Mouse (Mus musculus) T-helper 1 cell (primary cell): ENCODE measurements around the gene Xrcc5.

Source experiments
- in situ Hi-C: fragments of 300-600 bp; cut with MboI, MseI; formaldehyde crosslinking; loops from one replicate; pipeline ENCODE4 v1.15.1; 2025; ENCODE audit warnings: high pct_unique_total_duplicates

Gene Xrcc5

GRCm38 (mm10) chr1:72380544-72380943 lies 73.3 kb downstream of the Xrcc5 start:
- in situ Hi-C loops, result no loop called here

GRCm38 (mm10) chr1:72383056-72383455 lies 75.8 kb downstream of the Xrcc5 start:
- in situ Hi-C loops, result no loop called here

DNA sequence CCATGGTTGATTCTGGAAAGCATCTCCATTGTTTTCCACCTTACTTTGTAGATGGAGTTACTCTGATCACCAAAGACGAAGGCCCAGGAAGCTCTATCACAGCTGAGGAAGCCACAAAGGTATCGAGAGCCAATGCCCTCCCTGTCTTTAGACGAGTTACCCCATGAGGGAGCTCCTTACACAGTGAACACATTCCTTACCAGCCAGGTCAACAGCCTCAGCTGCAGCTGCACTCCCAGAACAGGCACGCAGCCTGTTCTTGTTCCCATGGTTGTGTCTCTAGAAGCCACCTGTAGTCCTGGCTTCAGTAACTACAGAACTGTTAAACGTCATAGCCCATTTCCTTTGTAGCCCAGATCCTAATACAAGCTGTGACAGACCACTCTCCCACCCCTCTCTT lies 76.4 kb downstream of the Xrcc5 start:
- in situ Hi-C loops, result no loop called here

- in situ Hi-C loops, result no loop called here
Observed at GRCm38 (mm10) chr1:72390420-72390819, 83.2 kb downstream of the Xrcc5 start.

DNA sequence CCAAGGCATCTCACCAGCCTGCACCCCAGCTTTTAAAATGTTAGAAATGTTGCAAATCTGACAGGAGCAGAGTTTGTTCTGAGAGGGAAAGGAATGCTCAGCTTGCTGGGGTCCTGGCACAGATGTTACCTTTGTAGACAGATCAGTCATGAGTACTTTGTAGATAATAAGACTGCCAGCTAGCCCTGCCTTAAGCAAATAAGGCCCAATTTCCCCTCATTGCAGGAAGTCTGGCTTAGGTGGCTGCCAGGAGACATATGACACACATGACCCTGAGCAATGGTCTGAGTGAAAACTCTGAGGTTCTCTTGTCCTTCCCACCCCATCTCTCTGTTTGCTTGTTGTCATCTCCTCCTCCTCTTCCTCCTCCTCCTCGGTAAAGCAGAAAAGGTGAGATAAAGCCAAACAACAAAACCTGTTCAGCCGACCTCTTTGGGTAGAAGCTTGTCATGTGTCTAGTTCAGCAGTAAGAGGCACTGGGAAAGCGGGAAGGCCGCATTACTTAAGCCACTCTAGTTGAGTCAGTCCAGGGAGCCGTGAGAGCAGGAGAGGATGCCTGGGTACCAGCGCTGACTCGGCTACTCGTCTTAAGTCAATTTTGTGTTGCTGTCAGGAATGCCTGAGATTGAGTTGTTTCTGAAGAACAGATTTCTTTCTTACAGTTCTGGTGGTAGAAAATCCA lies 92.6 kb downstream of the Xrcc5 start:
- in situ Hi-C loops, result no loop called here

DNA sequence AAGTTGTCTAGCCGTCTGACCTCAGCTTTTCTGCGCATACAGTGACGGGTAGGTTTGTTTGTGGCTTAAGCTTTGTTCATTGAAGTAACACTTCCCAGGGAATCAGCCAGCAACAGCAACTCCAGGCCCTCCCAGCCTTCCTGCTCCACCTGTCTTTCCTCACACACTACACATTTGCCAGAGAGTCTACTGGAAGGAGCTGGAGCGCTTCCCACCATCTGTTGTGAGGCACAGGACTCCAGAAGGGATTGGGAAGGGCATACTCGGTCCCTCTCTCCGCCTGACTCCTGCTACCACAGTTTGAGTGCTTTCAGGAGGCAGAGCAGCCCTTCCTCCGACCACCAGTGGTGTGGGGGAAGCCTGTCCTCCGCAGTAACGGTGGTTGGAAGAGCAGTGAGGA lies 93.4 kb downstream of the Xrcc5 start:
- in situ Hi-C loops, result no loop called here

DNA sequence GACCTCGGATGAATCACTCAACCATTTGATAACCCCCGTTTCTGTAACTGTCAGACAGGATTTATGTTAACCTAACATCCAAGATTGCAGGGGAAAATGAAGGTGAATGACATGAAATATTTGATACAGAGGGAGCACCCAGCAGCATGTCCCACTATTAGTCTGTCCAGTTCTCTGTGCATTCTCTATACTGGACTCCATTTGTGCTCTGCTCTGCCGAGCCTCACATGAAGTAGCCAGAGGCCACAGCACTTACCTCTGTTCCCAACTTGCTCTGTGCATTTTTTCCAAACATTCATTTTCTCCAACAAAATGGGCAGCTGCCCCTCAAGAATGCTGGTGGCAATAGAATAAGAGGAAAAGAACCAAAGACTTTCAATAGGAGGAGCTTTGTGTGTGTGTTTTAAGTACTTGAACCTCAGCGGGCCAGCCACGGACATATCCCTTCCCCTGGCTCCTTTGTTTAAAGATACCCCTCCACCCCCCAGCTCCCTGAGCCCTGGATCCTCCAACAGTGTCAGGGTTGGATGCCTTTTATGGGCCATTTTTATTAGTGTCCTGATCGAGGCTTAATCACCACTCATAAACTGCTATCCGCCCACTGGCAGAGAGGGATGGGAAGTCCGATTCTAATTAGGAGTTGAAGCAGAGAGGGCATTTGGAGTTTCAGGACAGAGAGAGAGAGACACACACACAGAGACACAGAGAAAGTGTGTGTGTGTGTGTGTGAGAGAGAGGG lies 94.3 kb downstream of the Xrcc5 start:
- in situ Hi-C loops, result no loop called here

DNA sequence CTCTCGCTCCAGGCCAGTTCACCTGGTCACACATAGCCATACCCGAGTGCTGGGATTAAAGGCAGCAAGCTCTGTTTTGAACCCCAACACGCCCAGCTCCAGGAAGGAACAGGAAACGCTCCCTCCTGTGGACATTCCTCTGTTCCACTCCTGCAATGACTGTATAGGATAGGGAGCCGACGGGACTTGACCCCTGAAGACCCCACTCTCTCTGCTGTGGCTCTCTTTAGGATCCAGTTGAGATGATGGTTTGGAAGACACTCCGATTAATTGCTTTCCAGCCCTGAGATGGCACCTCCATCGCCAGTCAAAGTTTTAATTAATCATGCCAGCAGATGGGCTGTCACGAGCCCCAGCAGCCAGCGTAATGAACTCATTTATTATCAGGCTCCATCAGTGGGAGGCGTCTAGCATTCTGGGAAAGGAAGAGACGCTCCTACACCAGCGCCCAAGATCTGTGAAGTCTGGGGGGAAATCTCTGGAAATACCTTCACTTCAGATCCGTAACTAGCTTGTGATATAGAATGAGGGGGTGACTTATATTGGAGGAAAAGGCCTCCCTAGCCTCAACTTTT lies 99.4 kb downstream of the Xrcc5 start:
- in situ Hi-C loops, result no loop called here

- in situ Hi-C loops, result no loop called here
Observed at GRCm38 (mm10) chr1:72409936-72410335, 102.7 kb downstream of the Xrcc5 start.

GRCm38 (mm10) chr1:72411108-72411507 lies 103.9 kb downstream of the Xrcc5 start:
- in situ Hi-C loops, result no loop called here

GRCm38 (mm10) chr1:72413205-72413604 lies 106.0 kb downstream of the Xrcc5 start:
- in situ Hi-C loops, result no loop called here

DNA sequence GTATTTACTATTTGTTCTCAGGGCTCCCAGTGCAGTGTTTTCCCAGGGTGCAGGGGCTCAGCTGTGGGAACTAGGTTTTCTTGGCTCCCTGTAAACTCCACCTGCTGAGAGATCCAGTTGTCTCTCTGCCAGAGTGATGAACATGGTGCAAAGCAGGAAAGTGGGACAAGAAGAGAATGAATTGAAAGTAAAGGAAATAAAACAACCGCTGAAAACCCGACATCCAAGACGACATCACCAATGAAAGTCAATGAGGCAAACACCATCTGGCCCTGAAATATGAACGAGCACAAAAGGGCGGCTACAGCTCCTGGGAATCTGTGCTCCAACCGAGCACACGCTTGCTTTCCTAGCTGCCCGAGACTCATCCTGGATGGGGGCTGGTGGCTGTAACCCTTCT lies 106.9 kb downstream of the Xrcc5 start:
- in situ Hi-C loops, result no loop called here

DNA sequence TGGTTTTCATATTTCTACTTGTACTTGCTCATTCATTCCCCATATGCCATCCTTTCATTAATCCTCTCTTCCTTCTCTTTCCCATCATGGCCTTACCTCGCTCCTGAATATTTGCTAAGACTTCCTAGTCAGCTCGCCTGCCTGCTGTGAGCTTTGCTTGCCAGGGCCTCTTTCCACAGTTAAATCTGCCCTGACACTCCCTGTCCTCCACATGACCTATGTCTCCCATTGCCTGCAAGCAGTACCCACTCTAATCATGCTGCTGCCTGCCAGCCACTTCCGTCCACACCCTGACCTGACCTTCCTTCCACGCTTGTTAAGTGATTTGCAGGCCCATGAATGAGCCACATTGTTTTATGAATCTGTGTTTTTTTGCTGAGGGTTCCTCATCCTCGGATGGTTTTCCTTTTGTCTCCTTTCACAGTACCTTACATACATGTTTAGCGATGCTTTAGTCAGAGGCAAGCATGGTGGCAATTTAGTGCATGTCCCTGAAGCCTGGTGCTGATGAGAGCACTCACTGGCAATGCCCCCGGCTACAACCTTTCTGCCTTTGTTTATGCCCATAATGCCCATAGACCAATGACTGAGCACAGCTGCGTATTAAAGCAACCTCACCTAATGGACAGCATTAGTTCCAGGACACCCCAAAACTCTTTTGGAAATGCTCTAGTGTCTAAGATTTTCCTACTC lies 107.5 kb downstream of the Xrcc5 start:
- in situ Hi-C loops, result no loop called here

DNA sequence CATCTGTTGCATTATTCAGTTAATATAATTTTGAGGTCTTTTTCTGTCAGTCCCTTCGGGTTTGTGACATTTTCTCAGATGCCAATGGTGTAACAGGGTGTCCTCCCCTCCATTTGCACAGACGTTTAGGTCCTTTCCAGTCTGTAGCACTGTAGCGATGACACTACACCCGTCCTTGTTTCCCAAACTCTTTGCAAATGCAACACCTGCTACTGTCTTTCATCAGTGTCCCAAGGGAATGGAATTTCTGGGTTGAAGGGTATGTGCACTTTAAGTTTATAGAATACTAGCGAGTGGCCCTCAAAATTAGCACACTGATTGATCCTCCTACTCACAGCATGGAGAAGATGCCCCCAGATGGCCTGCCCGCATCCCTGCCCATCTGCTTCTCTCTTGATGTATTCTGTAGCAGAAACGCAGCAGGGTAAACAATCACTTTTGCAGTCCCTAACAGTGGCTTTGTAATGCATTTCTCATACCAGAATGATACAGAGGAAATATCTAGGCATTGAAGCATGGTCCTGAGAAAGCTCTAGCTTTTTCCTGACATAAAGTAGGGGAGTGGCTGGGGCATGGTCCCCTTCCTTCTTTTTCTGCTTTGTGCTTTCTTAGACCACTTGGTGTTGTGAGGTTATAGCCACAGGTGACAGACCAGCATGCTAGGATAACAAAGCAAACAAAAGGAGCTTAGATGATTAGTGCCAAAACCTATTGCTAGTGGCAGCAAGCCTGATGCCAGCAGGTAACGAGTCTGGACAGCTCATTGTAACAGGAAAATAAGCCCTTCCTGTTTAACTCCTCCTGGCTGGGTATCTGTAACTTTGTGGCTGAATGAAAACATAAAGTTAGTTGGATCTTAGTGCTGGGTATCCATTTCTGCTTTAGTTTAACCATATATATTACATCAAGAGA lies 111.8 kb downstream of the Xrcc5 start:
- in situ Hi-C loops, result no loop called here

- in situ Hi-C loops, result no loop called here
Observed at GRCm38 (mm10) chr1:72420220-72420619, 113.0 kb downstream of the Xrcc5 start.

DNA sequence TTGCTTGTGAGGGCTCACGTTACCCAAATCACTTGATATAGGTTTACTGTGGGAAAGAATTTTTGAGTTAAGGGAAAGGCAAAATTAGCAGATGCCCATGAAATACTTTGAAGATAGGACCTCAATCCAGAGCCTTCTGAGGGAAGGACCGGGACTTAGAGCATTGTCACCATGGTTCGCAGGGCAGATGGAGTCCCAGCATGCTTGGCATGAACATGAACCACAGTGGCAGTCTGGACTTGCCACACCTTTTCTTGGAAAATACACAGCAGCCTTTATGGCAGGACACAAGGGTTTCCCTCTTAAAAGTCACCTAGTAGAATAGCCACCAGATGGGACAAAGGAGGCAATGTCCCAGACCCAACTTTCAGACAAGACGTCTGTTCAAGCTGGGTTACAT lies 114.9 kb downstream of the Xrcc5 start:
- in situ Hi-C loops, result no loop called here

DNA sequence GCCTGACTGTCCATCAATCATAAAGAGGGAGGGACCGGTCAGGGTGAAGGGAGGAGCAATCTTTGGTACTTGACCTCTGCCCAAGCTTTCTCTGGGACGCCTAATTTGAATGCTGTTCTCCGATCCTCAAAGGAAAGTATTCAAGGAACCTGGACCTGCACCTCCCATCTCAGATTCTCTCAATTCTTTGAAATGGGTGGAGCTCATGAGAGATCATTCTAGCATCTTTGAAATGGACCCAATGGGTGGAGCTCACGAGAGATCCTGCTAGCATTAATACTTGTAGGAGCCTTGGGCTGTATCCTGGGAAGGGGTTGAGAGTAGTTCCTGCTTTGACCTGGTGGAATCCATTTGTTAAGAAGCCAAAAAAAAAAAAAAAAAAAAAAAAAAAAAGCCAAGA lies 119.2 kb downstream of the Xrcc5 start:
- in situ Hi-C loops, result no loop called here

DNA sequence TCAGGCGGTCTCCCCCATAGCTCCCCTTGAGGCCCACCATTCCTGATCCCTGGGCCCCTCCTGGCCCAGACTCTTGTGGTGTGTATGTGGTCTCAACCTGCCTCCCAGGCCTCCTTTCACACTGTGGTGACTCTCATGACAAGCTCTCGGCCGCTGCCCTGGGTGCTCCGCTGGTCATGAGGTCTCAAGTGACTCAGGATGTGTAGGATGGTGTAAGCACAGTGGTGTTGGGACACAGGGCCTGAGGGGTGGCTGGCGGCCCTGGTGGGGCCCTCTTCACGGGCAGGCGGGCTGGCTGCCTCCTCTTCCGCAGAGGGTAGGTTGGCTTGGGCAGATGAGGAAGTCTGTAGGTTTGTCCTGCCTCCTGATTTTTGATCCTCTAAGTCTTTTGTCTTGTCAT lies 121.3 kb downstream of the Xrcc5 start:
- in situ Hi-C loops, result no loop called here

- in situ Hi-C loops, result no loop called here
Observed at GRCm38 (mm10) chr1:72429107-72429807, 122.0 kb downstream of the Xrcc5 start.

GRCm38 (mm10) chr1:72432579-72432978 lies 125.4 kb downstream of the Xrcc5 start:
- in situ Hi-C loops, result no loop called here

DNA sequence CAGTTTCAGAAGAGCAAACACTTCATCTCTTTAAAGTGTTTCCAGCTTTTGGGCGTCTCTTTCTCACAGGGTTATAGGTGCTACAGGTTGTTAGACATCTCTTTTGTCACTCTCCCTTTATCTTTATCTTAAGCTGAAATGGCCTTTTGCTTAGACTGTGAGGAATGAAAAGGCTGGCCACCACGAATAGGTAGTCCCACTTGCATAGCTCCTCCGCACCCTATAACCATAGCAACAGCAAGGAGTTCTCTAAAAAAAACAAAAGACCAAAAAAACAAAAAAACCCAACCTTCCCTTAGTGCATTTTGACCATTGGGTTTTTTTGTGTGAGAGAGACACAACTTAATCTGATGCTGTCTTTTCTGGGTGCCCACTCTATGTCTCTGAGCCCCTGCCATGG lies 127.3 kb downstream of the Xrcc5 start:
- in situ Hi-C loops, result no loop called here
